Mouse (Mus musculus) right cerebral cortex, postnatal 36 days (tissue): ENCODE data around the gene Cldn34b1.
"Not testable (repeated sequence)": the region's sequence is repeated elsewhere in the genome, so short reads cannot be mapped to it uniquely, and the experiment has no call there.

ENCODE experiments used
- DNase-seq, 2 experiments: peaks; one replicate each; pipeline ENCODE4 v3.0.0; 2022; ENCODE audit warnings: low spot score in 2 of 2, mixed read lengths in 1 of 2

The Cldn34b1 gene

DNA sequence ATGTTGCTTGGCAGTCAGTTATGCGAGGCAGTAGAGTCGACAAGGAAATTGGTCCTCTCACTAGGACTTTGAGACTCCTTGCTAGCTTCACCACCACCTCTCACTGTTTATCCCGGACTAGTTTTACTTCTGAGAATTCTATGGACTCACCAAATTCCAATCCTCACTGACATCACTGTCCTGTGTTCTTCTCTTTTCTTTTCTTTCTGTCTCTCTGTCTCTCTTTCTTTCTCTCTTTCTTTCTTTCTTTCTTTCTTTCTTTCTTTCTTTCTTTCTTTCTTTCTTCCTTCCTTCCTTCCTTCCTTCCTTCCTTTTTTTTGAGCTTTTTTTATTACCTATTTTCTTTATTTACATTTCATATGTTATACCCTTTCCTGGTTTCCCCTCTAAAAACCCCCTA is at the start of gene Cldn34b1:
TSS of gene Cldn34b1 (minus strand) at position 101 of the 400 bp plus-strand sequence.
- DNase-seq, result not testable (repeated sequence)

DNA sequence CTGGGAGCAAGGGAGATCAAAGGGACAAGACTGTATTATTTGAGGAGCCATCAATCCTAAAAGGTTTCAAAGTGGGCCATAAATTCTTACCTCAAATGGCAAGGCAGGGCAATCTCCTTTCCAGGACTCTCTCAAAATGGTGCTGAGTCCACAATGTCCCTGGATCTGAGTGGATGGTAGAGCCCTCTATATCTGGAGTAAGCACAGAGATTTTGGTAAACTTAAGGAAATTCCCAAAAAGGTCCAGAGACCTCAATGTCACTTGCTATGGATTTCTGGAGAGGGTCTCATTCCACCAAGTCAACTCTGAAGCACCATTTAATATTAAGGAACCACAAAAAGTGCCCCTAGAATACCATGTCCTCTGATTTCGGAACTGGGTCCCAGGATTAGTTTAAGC is 45.8 kb upstream of the Cldn34b1 start, which contains the start of gene Magea6:
TSS of gene Magea6 (minus strand) at position 101 of the 400 bp plus-strand sequence.
- not testable (repeated sequence) for DNase-seq
